13 mouse cellular contexts compared by ENCODE assay signal in the genomic region with DNA sequence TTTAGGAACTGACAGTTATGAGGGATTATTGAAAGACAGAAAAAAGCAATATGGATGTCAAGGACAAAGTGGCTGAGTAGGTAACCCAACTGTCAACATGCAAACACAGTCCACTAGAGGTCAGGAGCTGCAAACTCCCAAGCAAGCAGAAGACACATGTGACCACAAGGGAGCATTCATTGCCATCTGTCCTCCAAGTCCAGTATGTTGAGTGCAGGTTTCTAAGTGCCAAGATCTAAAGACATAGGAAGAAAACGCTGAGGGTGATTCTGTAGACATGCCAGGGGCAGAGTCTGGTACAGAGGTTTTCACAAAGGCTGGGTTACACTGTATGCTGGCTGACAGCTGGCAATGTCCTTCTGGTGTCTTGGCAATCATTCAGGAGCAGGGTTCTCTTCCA. TPM values are rescaled to one million over a fixed set of nuclear protein-coding genes. Genes with fewer than 3 reads are reported as not detected.
A peak's percentile ranks its signal among the peaks of the same experiment; 100 is the strongest.
DNase-seq lines count a peak whose midpoint lies in the region; ATAC-seq lines count a peak whose summit lies in the region.
"Had no signal": no experiment of that assay in that cellular context is flagged by ENCODE, and none has a peak within 500 bp of the region (broad histone marks: within the 10 kb centered on the region; RNA-seq: fewer than 3 reads in every experiment).

No protein-coding gene starts in this region.

- peak; percentile 42; the same call in 1 of the 2 replicates for ATAC-seq in midbrain, embryonic 15.5 days (replicated peaks)
- no peak for ATAC-seq in midbrain, embryonic 16.5 days
- 0 out of 2 replicates have a peak, but pooled peaks have one; percentile 15 for ATAC-seq in embryonic facial prominence, embryonic 12.5 days (ENCODE audit: insufficient number of reproducible peaks, insufficient read depth, low FRiP score, low TSS enrichment)

- WGBS in midbrain, embryonic 15.5 days = 66% methylated on average over 1 of the region's 1 CpGs
- WGBS in midbrain, embryonic 16.5 days = 52% methylated on average over 1 of the region's 1 CpGs
- 52% methylated on average over 1 of the region's 1 CpGs for WGBS in embryonic facial prominence, embryonic 12.5 days

- no peaks in the 10 kb centered on the region for H3K9me3 ChIP-seq in midbrain, embryonic 15.5 days
- no peaks in the 10 kb centered on the region for H3K9me3 ChIP-seq in midbrain, embryonic 16.5 days (replicated peaks; ENCODE audit: control insufficient read depth, low read length, poor library complexity, severe bottlenecking)
- no peaks in the 10 kb centered on the region for H3K9me3 ChIP-seq in embryonic facial prominence, embryonic 12.5 days
- H3K9me3 ChIP-seq: limb, embryonic 15.5 days had no signal

- peak; percentile 6 for DNase-seq in heart, postnatal 4 days
- no peak for DNase-seq in heart, adult 8-10 months (ENCODE audit: low spot score)
- peak; percentile 16 for DNase-seq in mesoderm, embryonic 11.5 days (ENCODE audit: low read depth, low spot score)
- no peak for DNase-seq in right cerebral cortex, postnatal 10 days (ENCODE audit: low spot score in 2 of 2)
- no peak for DNase-seq in testis, postnatal 10 days (ENCODE audit: low spot score)
- DNase-seq: cerebellum, postnatal 25 days; gastrocnemius, postnatal 25 days had no signal

- H3K36me3 ChIP-seq in midbrain, embryonic 15.5 days (replicated peaks) = no peaks in the 10 kb centered on the region
- no peaks in the 10 kb centered on the region for H3K36me3 ChIP-seq in midbrain, embryonic 16.5 days (ENCODE audit: control insufficient read depth, insufficient read depth, low read length)
- no peaks in the 10 kb centered on the region for H3K36me3 ChIP-seq in embryonic facial prominence, embryonic 12.5 days
- H3K36me3 ChIP-seq: limb, embryonic 15.5 days had no signal

- H3K4me3 ChIP-seq in midbrain, embryonic 15.5 days = no peak overlapping the region
- H3K4me3 ChIP-seq in midbrain, embryonic 16.5 days (ENCODE audit: low read depth, low read length) = no peak overlapping the region
- H3K4me3 ChIP-seq in embryonic facial prominence, embryonic 12.5 days = no peak overlapping the region
- H3K4me3 ChIP-seq: limb, embryonic 15.5 days had no signal

- no peak overlapping the region for H3K9ac ChIP-seq in midbrain, embryonic 15.5 days
- H3K9ac ChIP-seq in midbrain, embryonic 16.5 days (ENCODE audit: low read depth, low read length) = no peak overlapping the region
- no peak overlapping the region for H3K9ac ChIP-seq in embryonic facial prominence, embryonic 12.5 days
- H3K9ac ChIP-seq: limb, embryonic 15.5 days had no signal

- no peak overlapping the region for H3K4me2 ChIP-seq in midbrain, embryonic 15.5 days
- no peak overlapping the region for H3K4me2 ChIP-seq in midbrain, embryonic 16.5 days (ENCODE audit: low read length)
- H3K4me2 ChIP-seq in embryonic facial prominence, embryonic 12.5 days (replicated peaks) = no peak overlapping the region
- H3K4me2 ChIP-seq: limb, embryonic 15.5 days had no signal

- H3K4me1 ChIP-seq in midbrain, embryonic 15.5 days = no peaks in the 10 kb centered on the region
- H3K4me1 ChIP-seq in midbrain, embryonic 16.5 days (ENCODE audit: control insufficient read depth, insufficient read depth, low read length) = no peaks in the 10 kb centered on the region
- H3K4me1 ChIP-seq in embryonic facial prominence, embryonic 12.5 days = no peaks in the 10 kb centered on the region
- H3K4me1 ChIP-seq: limb, embryonic 15.5 days had no signal

- H3K27ac ChIP-seq in midbrain, embryonic 15.5 days = no peak overlapping the region
- H3K27ac ChIP-seq in midbrain, embryonic 16.5 days (ENCODE audit: low read length) = no peak overlapping the region
- no peak overlapping the region for H3K27ac ChIP-seq in embryonic facial prominence, embryonic 12.5 days
- H3K27ac ChIP-seq: limb, embryonic 15.5 days had no signal

- H3K27me3 ChIP-seq in midbrain, embryonic 15.5 days (replicated peaks) = no peaks in the 10 kb centered on the region
- no peaks in the 10 kb centered on the region for H3K27me3 ChIP-seq in midbrain, embryonic 16.5 days (ENCODE audit: control insufficient read depth, insufficient read depth, low read depth, low read length)
- no peaks in the 10 kb centered on the region for H3K27me3 ChIP-seq in embryonic facial prominence, embryonic 12.5 days
- H3K27me3 ChIP-seq: limb, embryonic 15.5 days had no signal

RNA-seq across cellular contexts. Expression of gene Krtap26-1, which starts 9.8 kb away (rescaled TPM):
- not detected for total RNA-seq in heart, postnatal 4 days (2021)
- not detected for total RNA-seq in heart, adult 8-10 months (2022)
- not detected in 2 replicates for polyA plus RNA-seq in midbrain, embryonic 15.5 days (2015; fragmentation: Nextera tagmentation; extraction: Ambion mirVana)
- polyA plus RNA-seq in midbrain, embryonic 16.5 days (2015; fragmentation: Nextera tagmentation; extraction: Ambion mirVana) = not detected in 2 replicates
- polyA plus RNA-seq in embryonic facial prominence, embryonic 12.5 days (2016; fragmentation: Nextera tagmentation; extraction: Ambion mirVana) = not detected in 2 replicates
- total RNA-seq: gastrocnemius, postnatal 25 days; neutrophil, adult 5-6 weeks had no signal
- polyA plus RNA-seq: limb, embryonic 15.5 days; testis, adult 2 months had no signal

RNA-seq across cellular contexts. Expression of gene Krtap27-1, which starts 14.0 kb away (rescaled TPM):
- total RNA-seq in heart, postnatal 4 days (2021) = not detected
- not detected for total RNA-seq in heart, adult 8-10 months (2022)
- not detected in 2 replicates for polyA plus RNA-seq in midbrain, embryonic 15.5 days (2015; fragmentation: Nextera tagmentation; extraction: Ambion mirVana)
- not detected in 2 replicates for polyA plus RNA-seq in midbrain, embryonic 16.5 days (2015; fragmentation: Nextera tagmentation; extraction: Ambion mirVana)
- polyA plus RNA-seq in embryonic facial prominence, embryonic 12.5 days (2016; fragmentation: Nextera tagmentation; extraction: Ambion mirVana) = not detected in 2 replicates
- total RNA-seq: gastrocnemius, postnatal 25 days; neutrophil, adult 5-6 weeks had no signal
- polyA plus RNA-seq: limb, embryonic 15.5 days; testis, adult 2 months had no signal

RNA-seq across cellular contexts. Expression of gene 2310079G19Rik, which starts 30.0 kb away (rescaled TPM):
- not detected for total RNA-seq in heart, postnatal 4 days (2021)
- not detected for total RNA-seq in heart, adult 8-10 months (2022)
- polyA plus RNA-seq in midbrain, embryonic 15.5 days (2015; fragmentation: Nextera tagmentation; extraction: Ambion mirVana) = not detected in 2 replicates
- not detected in 2 replicates for polyA plus RNA-seq in midbrain, embryonic 16.5 days (2015; fragmentation: Nextera tagmentation; extraction: Ambion mirVana)
- not detected in 2 replicates for polyA plus RNA-seq in embryonic facial prominence, embryonic 12.5 days (2016; fragmentation: Nextera tagmentation; extraction: Ambion mirVana)
- total RNA-seq: gastrocnemius, postnatal 25 days; neutrophil, adult 5-6 weeks had no signal
- polyA plus RNA-seq: testis, adult 2 months had no signal

RNA-seq across cellular contexts. Expression of gene Krtap24-1, which starts 45.3 kb away (rescaled TPM):
- total RNA-seq in heart, postnatal 4 days (2021) = not detected
- not detected for total RNA-seq in heart, adult 8-10 months (2022)
- polyA plus RNA-seq in midbrain, embryonic 15.5 days (2015; fragmentation: Nextera tagmentation; extraction: Ambion mirVana) = not detected in 2 replicates
- not detected in 2 replicates for polyA plus RNA-seq in midbrain, embryonic 16.5 days (2015; fragmentation: Nextera tagmentation; extraction: Ambion mirVana)
- not detected in 2 replicates for polyA plus RNA-seq in embryonic facial prominence, embryonic 12.5 days (2016; fragmentation: Nextera tagmentation; extraction: Ambion mirVana)
- total RNA-seq: gastrocnemius, postnatal 25 days; neutrophil, adult 5-6 weeks had no signal
- polyA plus RNA-seq: limb, embryonic 15.5 days had no signal

RNA-seq across cellular contexts. Expression of gene 2310061N02Rik, which starts 50.3 kb away (rescaled TPM):
- not detected for total RNA-seq in heart, postnatal 4 days (2021)
- total RNA-seq in heart, adult 8-10 months (2022) = not detected
- polyA plus RNA-seq in midbrain, embryonic 15.5 days (2015; fragmentation: Nextera tagmentation; extraction: Ambion mirVana) = not detected in 2 replicates
- not detected in 2 replicates for polyA plus RNA-seq in midbrain, embryonic 16.5 days (2015; fragmentation: Nextera tagmentation; extraction: Ambion mirVana)
- polyA plus RNA-seq in embryonic facial prominence, embryonic 12.5 days (2016; fragmentation: Nextera tagmentation; extraction: Ambion mirVana) = not detected in 2 replicates
- total RNA-seq: gastrocnemius, postnatal 25 days; neutrophil, adult 5-6 weeks had no signal
- polyA plus RNA-seq: limb, embryonic 15.5 days; testis, adult 2 months had no signal

Comparison
In these comparisons a context has a peak if more than half of its experiments do, and no peak if none do; other contexts are left out.
1. DNase-seq: peak in heart, postnatal 4 days (single experiment) and mesoderm, embryonic 11.5 days (single experiment); none in heart, adult 8-10 months (single experiment), right cerebral cortex, postnatal 10 days (0 of 2) and testis, postnatal 10 days (single experiment).